Mouse (Mus musculus): ENCODE results near the gene Fahd1. TPM values are rescaled to one million over a fixed set of nuclear protein-coding genes. Genes with fewer than 3 reads are reported as not detected.
A peak's percentile ranks its signal among the peaks of the same experiment; 100 is the strongest.

Fahd1 gene
- total RNA-seq, 4 experiments from 2014 or later: 18.5 to 21.1 (median 20.6) TPM

DNA sequence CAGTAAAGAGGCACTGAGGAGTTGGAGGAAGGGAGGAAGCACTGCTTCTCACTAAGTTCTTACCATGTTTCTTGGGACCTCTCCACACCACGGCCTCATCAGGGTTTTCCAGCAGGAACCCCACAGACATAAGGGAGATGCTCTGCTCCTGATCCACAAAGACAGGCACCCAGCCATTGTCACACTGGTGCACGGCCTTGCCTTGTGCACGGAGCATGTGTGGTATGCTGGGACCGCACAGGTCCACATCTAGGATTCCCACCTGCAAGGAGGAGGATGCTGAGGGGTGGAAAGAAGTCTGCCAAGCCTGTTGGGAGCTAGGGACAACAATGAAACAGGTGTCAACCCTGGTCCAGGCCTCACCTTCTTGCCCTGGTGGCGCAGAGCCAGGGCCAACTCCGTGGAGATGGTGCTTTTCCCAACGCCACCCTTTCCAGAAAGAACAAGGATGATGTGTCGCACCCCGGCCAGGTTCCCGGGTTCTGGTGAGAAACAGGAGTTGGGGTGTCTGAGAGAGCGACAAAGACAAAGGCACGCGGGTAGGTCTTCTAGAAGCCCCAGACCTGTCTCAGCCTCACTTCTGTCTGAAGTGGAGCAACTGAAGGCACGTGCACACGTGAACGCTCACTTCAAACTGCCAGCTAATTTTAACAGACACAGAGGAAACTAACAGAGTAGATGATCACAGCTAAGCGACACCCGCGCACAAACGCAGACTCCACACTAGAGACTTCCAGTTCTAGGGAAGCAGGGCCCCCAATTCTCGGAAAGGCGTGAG lies 35.4 kb upstream of the Fahd1 start:
- DNase-seq (ENCODE audit: low spot score in 2 of 2): no peak

- DNase-seq (ENCODE audit: low spot score in 2 of 2): no peak
Observed at GRCm38 (mm10) chr17:24884391-24884790, 34.2 kb upstream of the Fahd1 start.

DNA sequence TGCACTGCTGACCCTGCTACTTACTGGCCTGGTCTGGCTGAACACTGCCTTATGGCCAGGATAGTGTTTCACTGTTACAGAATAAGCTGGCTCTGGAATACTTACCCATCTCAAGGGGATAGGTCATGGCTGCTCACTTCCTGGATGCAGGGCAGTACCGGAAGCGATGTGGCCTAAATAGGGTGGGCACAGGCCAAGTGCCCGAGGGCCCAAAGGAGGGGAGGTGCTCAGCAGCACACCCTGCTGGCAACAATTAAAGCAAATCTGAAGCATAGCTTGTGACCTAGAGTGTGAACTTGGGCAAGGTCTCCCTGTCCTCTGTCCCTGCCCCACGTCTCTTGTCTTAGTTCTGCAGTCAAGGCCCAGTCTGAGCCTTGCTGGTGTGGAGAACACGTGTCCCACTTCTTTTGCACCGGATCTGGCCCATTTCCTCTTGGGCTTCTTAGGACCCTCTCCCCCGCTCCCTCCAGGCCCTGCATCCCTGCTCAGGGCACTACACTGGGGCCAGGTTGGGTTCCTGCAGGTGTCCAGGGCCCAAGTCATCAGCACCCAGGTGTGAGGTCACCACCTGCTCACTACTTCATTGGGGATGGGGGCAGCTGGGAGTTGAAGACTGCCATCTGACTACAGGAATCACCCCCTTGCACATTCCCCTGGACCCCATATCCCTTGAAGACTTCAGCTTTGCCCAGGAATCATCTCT lies 31.7 kb upstream of the Fahd1 start:
- DNase-seq (ENCODE audit: low spot score in 2 of 2): no peak

GRCm38 (mm10) chr17:24878531-24878930 lies 28.4 kb upstream of the Fahd1 start:
- no peak for DNase-seq (ENCODE audit: low spot score in 2 of 2)

DNA sequence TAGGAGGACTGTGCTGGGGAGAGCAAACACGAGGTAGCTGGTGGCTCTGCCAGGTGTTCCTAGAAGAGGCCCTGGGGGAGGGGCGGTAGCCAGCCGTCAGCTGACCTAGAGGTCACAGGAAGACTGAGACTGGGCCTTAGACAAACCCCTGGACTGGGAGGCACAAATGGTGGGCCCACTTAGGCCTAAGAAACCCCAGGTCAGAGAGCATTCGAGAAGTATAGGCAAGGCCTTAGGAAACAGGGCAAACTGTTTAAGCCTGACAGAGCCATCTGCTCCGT lies 27.9 kb upstream of the Fahd1 start:
- no peak for DNase-seq (ENCODE audit: low spot score in 2 of 2)

DNA sequence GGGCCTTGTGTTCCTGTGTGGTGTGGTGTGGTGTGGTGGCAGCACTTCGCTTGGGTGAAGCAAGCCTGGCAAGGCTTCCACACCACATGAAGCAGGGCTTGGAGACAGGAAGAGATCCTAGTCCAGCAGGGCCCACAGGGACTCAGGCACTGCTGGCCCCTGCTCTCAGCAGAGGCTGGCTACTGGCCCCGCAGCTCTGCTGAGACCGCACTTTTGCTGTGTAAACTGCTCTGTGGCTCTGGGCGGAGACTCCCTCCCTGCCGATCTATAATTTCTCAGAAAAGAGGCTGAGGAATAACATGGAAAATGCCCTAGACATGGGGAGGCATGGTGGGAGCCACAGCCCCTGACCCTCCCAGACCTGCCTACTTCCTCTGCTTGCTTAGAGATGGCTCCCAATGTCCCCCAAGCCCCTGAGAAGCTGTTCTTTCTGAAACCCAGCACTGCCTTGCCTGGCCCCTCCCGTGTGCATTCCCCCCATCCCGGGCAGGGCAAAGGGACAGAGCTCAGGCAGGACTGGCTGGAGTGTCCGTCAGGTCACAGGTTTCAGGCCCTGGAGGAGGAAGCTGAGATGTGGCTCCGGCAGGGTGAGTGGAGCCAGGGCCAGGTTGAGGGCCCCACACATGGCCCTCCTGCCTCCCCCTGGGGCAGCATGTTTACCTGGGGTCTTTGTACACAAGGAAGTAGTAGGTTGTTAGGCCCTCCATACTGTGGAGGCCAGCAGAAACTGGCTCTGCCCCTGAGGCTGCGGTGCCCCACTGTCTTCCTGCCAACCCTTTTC lies 27.4 kb upstream of the Fahd1 start:
- DNase-seq (ENCODE audit: low spot score in 2 of 2): no peak

DNA sequence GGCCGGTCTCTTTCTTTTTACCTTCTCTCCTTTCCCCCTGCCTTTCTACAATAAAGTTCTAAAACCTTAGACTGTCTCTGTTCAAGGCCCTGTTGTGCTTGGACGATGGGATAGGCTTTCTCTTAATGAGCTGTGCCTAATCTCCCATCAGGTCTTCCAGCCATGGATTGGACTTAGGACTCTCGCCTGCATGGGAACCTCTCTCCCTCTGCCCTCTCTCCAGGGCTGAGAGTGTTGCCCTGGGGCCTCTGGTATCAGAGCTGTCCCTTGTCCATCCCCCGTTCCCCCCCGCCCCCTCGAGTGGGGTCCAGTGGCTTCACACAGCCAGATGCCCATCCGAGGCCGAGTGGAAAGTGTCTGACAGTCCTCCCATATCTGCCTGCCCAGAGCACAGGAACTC lies 24.8 kb upstream of the Fahd1 start:
- no peak for DNase-seq (ENCODE audit: low spot score in 2 of 2)

DNA sequence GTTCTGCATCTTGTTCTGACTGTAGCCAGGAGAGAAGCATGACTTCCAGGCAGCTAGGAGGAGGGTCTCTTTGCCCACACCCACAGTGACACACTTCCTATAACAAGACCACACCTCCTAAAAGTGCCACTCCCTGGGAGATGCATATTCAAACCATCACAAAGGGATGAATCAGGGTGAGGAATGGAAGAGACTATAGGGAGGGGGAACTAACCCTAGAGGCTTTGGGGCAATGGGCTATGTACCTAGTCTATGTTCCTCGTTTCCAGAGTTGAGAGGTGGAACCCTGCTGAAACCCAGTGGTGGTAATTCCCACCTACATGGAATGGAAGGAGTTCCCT lies 24.2 kb upstream of the Fahd1 start:
- DNase-seq (ENCODE audit: low spot score in 2 of 2): no peak

DNA sequence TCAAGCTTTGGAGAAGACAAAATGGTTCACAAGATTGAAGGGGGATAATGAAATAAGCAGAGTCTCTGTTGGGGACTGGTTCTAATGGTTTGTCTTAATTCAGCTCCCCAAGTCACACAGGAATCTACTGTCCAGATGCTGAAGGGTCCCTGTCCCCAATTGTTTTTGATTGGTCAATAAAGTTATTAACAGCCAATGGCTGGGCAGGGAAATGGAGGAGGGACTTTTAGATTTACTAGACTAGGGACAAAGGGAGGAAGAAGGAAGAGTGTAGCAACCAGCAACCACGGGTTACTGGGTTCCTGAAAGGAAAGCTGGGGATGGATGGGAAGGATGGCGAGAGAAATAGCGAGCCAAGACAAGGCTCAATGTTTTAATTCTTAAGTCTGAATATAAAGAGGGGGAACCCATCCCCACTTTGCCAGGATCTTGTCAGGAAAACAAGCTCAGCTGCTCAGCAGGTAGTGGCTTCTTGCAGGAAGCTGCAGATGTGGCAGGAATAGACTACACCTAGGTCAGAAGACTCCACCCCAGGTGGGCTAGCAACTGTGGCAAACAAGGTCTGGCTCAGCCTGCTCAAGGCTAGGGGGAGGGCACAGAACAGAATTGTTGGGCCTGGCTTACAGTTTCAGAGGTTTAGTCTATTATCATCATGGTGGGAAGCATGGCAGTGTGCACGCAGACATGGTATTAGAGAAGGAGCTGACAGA lies 23.7 kb upstream of the Fahd1 start:
- no peak for DNase-seq (ENCODE audit: low spot score in 2 of 2)

GRCm38 (mm10) chr17:24867914-24868313 lies 17.8 kb upstream of the Fahd1 start:
- no peak for DNase-seq (ENCODE audit: low spot score in 2 of 2)

- DNase-seq (ENCODE audit: low spot score in 2 of 2): no peak
Observed at GRCm38 (mm10) chr17:24865776-24866175, 15.6 kb upstream of the Fahd1 start, which contains the start of gene Igfals. Gene Igfals (plus strand): TSS chr17:24865997.

DNA sequence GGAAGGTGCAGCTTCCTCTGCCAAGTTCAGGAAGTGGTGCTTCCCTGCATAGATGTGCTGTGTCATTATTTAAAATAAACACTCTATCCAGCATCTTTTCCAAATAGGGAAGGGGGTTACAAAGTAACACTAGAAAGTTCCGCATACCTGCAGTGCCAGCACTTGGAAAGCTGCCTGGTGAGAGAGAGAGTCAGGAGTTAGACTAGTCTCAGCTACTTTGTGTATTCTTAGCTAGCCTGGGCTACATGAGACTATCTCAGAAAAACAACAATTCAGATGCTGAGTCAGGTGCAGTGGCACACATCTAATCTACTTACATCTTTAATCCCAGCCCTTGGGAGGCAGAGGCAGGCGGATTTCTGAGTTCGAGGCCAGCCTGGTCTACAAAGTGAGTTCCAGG lies 11.6 kb upstream of the Fahd1 start:
- no peak for DNase-seq (ENCODE audit: low spot score in 2 of 2)

- no peak for DNase-seq (ENCODE audit: low spot score in 2 of 2)
Observed at GRCm38 (mm10) chr17:24860076-24860475, 9.9 kb upstream of the Fahd1 start.

- DNase-seq (ENCODE audit: low spot score in 2 of 2): peak in 1 of 2 experiments; percentile 43
Observed at GRCm38 (mm10) chr17:24858967-24859366, 8.8 kb upstream of the Fahd1 start.

DNA sequence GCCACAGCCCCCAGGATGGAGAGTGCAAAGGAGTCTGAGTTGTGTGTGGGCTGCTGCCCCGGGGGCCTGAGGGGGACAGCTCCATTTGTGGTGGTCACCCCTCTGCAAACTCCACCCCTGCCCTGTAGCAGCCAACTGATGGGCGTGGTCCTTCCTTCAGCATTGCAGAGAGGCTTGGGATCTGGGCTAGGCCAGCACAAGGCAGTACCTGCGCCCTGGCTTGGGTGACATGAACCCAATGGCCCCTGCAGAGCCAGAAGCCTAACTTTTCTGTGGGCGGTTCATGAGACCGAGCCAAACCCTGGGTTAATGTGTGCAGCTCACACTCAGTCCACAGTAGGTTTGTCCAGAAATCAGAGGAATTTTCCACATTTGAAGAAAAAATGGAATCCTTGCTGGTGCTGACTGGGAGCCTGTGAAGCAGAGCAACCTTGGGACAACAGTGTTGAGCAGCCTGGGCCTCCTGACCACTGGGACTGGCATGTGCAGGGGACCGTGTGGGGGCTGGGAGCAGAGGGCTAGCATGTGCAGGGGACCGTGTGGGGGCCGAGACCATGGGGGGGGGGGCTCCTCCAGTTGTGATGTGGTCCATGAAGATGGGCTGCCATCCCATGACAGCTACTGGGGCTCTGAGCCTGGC lies 7.8 kb upstream of the Fahd1 start:
- DNase-seq (ENCODE audit: low spot score in 2 of 2): no peak

DNA sequence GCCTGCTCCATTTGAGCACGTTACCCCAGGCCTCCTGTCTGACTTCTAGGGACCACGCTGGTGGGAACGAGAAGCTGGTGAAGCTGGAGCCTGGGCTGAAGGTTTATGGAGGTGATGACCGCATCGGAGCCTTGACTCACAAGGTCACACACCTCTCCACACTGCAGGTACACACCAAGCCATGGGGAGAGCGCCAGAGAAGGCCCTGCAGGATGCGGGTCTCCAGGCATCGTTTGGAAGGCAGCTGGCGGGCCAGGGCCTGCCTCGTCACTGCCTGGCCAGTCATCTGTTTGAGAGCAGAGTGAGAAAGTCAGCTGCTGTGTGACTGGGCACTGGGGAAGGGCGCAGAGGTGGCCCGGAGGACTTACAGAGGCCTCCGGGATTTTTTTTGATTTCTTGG lies 6.4 kb upstream of the Fahd1 start:
- no peak for DNase-seq (ENCODE audit: low spot score in 2 of 2)

DNA sequence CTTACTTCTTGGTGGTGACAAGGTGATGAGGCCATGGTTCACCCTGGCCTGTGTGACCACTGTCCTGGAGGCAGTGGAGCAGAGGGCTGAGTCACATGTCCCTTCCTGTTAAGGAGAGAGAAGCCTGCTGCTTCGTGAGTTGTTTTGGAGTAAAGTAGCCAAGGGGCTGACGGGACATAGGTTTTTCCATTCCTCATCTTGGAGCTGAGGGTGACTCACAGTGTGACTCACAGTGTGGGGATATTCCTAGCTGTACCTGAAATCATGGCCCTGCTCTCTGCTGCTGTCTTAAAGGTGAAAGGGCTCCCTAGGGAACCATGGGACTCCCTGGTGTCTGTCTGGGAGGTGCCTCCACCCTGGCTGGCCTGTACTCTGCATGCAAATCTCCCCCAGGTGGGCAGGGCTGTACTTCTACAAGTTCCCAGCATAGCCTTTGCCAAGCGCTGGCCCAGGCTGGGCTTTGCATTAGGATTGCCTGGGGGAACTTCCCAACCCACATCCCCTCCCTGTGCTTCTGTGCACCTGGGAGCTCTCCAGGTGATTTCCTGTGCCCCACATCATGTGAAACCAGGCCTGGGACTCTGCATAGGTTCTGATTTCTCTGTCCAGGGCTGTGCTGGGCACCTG lies 5.8 kb upstream of the Fahd1 start:
- DNase-seq (ENCODE audit: low spot score in 2 of 2): no peak

- DNase-seq (ENCODE audit: low spot score in 2 of 2): no peak
Observed at GRCm38 (mm10) chr17:24851381-24852125, 1.4 kb upstream of the Fahd1 start.

- DNase-seq (ENCODE audit: low spot score in 2 of 2): no peak
Observed at GRCm38 (mm10) chr17:24850773-24851127, 586 bp upstream of the Fahd1 start.

GRCm38 (mm10) chr17:24849733-24850064 lies 465 bp downstream of the Fahd1 start:
- no peak for DNase-seq (ENCODE audit: low spot score in 2 of 2)
